Mouse (Mus musculus) CH12.LX (cell line): ENCODE data around the gene Maco1. TPM values are rescaled to one million over a fixed set of nuclear protein-coding genes. Genes with fewer than 3 reads are reported as not detected.

Experiments
- DNase-seq: peaks from one replicate; pipeline ENCODE4 v3.0.0-alpha.2; 2013; ENCODE audit errors: extremely low read depth
- H3K27ac ChIP-seq: 2 replicates; pipeline ENCODE4 v1.5.1; 2012; ENCODE audit warnings: low read depth, mild to moderate bottlenecking, control low read depth, moderate library complexity; ENCODE audit not compliant: insufficient read depth
- H3K27me3 ChIP-seq: replicated peaks from 2 replicates; pipeline ENCODE3; 2012; ENCODE audit warnings: inconsistent platforms
- H3K36me3 ChIP-seq, 2 experiments: replicated peaks in 1 of 2; 2 replicates each; pipeline versions ENCODE3 to v1.6.1; 2012; ENCODE audit warnings: inconsistent platforms in 1 of 2, low read length in 1 of 2, mild to moderate bottlenecking in 1 of 2, mixed read lengths in 1 of 2, moderate library complexity in 1 of 2; ENCODE audit not compliant: control insufficient read depth in 1 of 2, insufficient read depth in 1 of 2
- H3K4me1 ChIP-seq, 2 experiments: 2 replicates each; pipeline ENCODE4 v1.6.1; 2012; ENCODE audit warnings: inconsistent platforms in 1 of 2, moderate library complexity in 1 of 2; ENCODE audit not compliant: insufficient read depth in 2 of 2, control insufficient read depth in 1 of 2
- H3K4me2 ChIP-seq: 2 replicates; pipeline ENCODE4 v1.6.1; 2012; ENCODE audit warnings: low read depth, mild to moderate bottlenecking, control low read depth; ENCODE audit not compliant: poor library complexity, insufficient read depth, severe bottlenecking
- H3K4me3 ChIP-seq, 3 experiments: fragments of 150-350 bp in 1 of 3; sonication (generic) in 1 of 3; replicated peaks in 1 of 3; 2 replicates each; pipeline versions ENCODE3 to v1.5.1; 2011 to 2012; ENCODE audit warnings: low read depth in 2 of 3, low read length in 2 of 3, mild to moderate bottlenecking in 2 of 3, moderate library complexity in 2 of 3, control low read depth in 1 of 3, improper control_type of control experiment in 1 of 3, inconsistent platforms in 1 of 3, mixed read lengths in 1 of 3; ENCODE audit not compliant: poor library complexity in 1 of 3
- H3K79me2 ChIP-seq: replicated peaks from 2 replicates; pipeline ENCODE4 v1.6.1; 2012; ENCODE audit warnings: mild to moderate bottlenecking, moderate library complexity; ENCODE audit not compliant: control insufficient read depth, poor library complexity, insufficient read depth, severe bottlenecking; ENCODE audit errors: extremely low read depth
- H3K9ac ChIP-seq: 2 replicates; pipeline ENCODE4 v1.6.1; 2012; ENCODE audit warnings: low read depth, mild to moderate bottlenecking, control low read depth, moderate library complexity; ENCODE audit not compliant: insufficient read depth
- H3K9me3 ChIP-seq: replicated peaks from 2 replicates; pipeline ENCODE3; 2012; ENCODE audit warnings: low read length, inconsistent platforms, mixed read lengths
- BHLHE40 ChIP-seq: IDR thresholded peaks from 2 replicates; pipeline ENCODE4 v1.6.1; 2011; ENCODE audit warnings: mild to moderate bottlenecking, low read depth, low read length, improper control_type of control experiment
- E2F4 ChIP-seq: IDR thresholded peaks from 2 replicates; pipeline ENCODE4 v1.6.1; 2011; ENCODE audit warnings: low read depth, low read length, improper control_type of control experiment; ENCODE audit not compliant: insufficient replicate concordance
- EP300 ChIP-seq: IDR thresholded peaks from 2 replicates; pipeline ENCODE4 v1.6.1; 2011; ENCODE audit warnings: low read length, improper control_type of control experiment
- ETS1 ChIP-seq: conservative IDR thresholded peaks from 2 replicates; pipeline ENCODE4 v1.6.1; 2012; ENCODE audit warnings: low read depth, mild to moderate bottlenecking, inconsistent platforms, low read length, improper control_type of control experiment, moderate library complexity
- HCFC1 ChIP-seq: IDR thresholded peaks from 2 replicates; pipeline ENCODE4 v1.6.1; 2012; ENCODE audit warnings: low read depth, mild to moderate bottlenecking, inconsistent platforms, low read length, improper control_type of control experiment
- IRF4 ChIP-seq: IDR thresholded peaks from 2 replicates; pipeline ENCODE4 v1.6.1; 2014; ENCODE audit warnings: low read depth, mild to moderate bottlenecking, inconsistent platforms, low read length, improper control_type of control experiment
- JUN ChIP-seq: IDR thresholded peaks from 2 replicates; pipeline ENCODE4 v1.6.1; 2011; ENCODE audit warnings: low read depth, mild to moderate bottlenecking, low read length, improper control_type of control experiment, moderate library complexity; ENCODE audit not compliant: insufficient read depth
- KAT2A ChIP-seq: IDR thresholded peaks from 2 replicates; pipeline ENCODE4 v1.6.1; 2012; ENCODE audit warnings: low read length, improper control_type of control experiment, inconsistent platforms; ENCODE audit not compliant: insufficient replicate concordance
- MAX ChIP-seq: IDR thresholded peaks from 2 replicates; pipeline ENCODE4 v1.6.1; 2011; ENCODE audit warnings: low read length, improper control_type of control experiment
- MAZ ChIP-seq: IDR thresholded peaks from 2 replicates; pipeline ENCODE4 v1.6.1; 2012; ENCODE audit warnings: low read depth, mild to moderate bottlenecking, inconsistent platforms, low read length, improper control_type of control experiment, moderate library complexity
- MEF2A ChIP-seq: IDR thresholded peaks from 2 replicates; pipeline ENCODE4 v1.6.1; 2014; ENCODE audit warnings: low read depth, mild to moderate bottlenecking, inconsistent platforms, low read length, improper control_type of control experiment, borderline replicate concordance
- MXI1 ChIP-seq: IDR thresholded peaks from 2 replicates; pipeline ENCODE4 v1.6.1; 2011; ENCODE audit warnings: mild to moderate bottlenecking, low read depth, low read length, improper control_type of control experiment
- MYC ChIP-seq: IDR thresholded peaks from 2 replicates; pipeline ENCODE4 v1.6.1; 2011; ENCODE audit warnings: low read depth, mild to moderate bottlenecking, improper control_type of control experiment, low read length
- NRF1 ChIP-seq: IDR thresholded peaks from 2 replicates; pipeline ENCODE4 v1.6.1; 2014; ENCODE audit warnings: low read depth, mild to moderate bottlenecking, inconsistent platforms, low read length, improper control_type of control experiment, moderate library complexity
- POLR2A ChIP-seq: IDR thresholded peaks from 2 replicates; pipeline ENCODE4 v1.6.1; 2011; ENCODE audit warnings: low read depth, mild to moderate bottlenecking, improper control_type of control experiment, low read length
- POLR2AphosphoS2 ChIP-seq: IDR thresholded peaks from 2 replicates; pipeline ENCODE4 v1.6.1; 2011; ENCODE audit warnings: low read depth, low read length, improper control_type of control experiment
- RAD21 ChIP-seq: IDR thresholded peaks from 2 replicates; pipeline ENCODE4 v1.6.1; 2011; ENCODE audit warnings: low read depth, mild to moderate bottlenecking, low read length, improper control_type of control experiment, moderate library complexity
- SMC3 ChIP-seq: IDR thresholded peaks from 2 replicates; pipeline ENCODE4 v1.6.1; 2011; ENCODE audit warnings: low read depth, low read length, improper control_type of control experiment
- TBP ChIP-seq: conservative IDR thresholded peaks from 2 replicates; pipeline ENCODE4 v1.6.1; 2011; ENCODE audit warnings: low read depth, low read length, improper control_type of control experiment
- TCF12 ChIP-seq: IDR thresholded peaks from 2 replicates; pipeline ENCODE4 v1.6.1; 2014; ENCODE audit warnings: low read depth, mild to moderate bottlenecking, inconsistent platforms, low read length, improper control_type of control experiment
- UBTF ChIP-seq: IDR thresholded peaks from 2 replicates; pipeline ENCODE4 v1.6.1; 2012; ENCODE audit warnings: low read depth, mild to moderate bottlenecking, inconsistent platforms, low read length, improper control_type of control experiment, moderate library complexity
- ZC3H11A ChIP-seq: IDR thresholded peaks from 2 replicates; pipeline ENCODE4 v1.6.1; 2012; ENCODE audit warnings: low read depth, mild to moderate bottlenecking, inconsistent platforms, low read length, improper control_type of control experiment
- ZNF384 ChIP-seq: IDR thresholded peaks from 2 replicates; pipeline ENCODE4 v1.6.1; 2012; ENCODE audit warnings: low read depth, low read length, improper control_type of control experiment, inconsistent platforms
- dilution Hi-C: fragments of 300-500 bp; cut with MboI; formaldehyde crosslinking; loops from 2 replicates; pipeline ENCODE4 v1.14.3; 2020; ENCODE audit warnings: low sequenced_read_pairs; ENCODE audit not compliant: extremely low pct_unique_long_range_greater_than_20kb, extremely low pct_ligation_motif_present
- in situ Hi-C: fragments of 300-500 bp; cut with MboI; formaldehyde crosslinking; loops from 3 replicates; pipeline ENCODE4 v1.14.3; 2019; ENCODE audit warnings: low sequenced_read_pairs, low pct_ligation_motif_present, low pct_unique_long_range_greater_than_20kb, mixed read lengths
- polyA plus RNA-seq: library from polyadenylated mRNA; unstranded; fragments of >175 nt; gene quantifications from 2 replicates; pipeline ENCODE4 v1.2.1, GENCODE M21; 2012; ENCODE audit warnings: low read depth; ENCODE audit not compliant: insufficient read length
- total RNA-seq, 2 experiments: library from RNA; depleted of rRNA; stranded (reverse); fragments of 300-350 nt in 1 of 2; fragments of >200 nt in 1 of 2; gene quantifications; 2 replicates each; pipeline ENCODE4 v1.2.3; 2012 to 2014

Gene Maco1
- total and polyA plus RNA-seq, 3 experiments, result 15.8 to 19.8 (median 17.3) TPM

DNA sequence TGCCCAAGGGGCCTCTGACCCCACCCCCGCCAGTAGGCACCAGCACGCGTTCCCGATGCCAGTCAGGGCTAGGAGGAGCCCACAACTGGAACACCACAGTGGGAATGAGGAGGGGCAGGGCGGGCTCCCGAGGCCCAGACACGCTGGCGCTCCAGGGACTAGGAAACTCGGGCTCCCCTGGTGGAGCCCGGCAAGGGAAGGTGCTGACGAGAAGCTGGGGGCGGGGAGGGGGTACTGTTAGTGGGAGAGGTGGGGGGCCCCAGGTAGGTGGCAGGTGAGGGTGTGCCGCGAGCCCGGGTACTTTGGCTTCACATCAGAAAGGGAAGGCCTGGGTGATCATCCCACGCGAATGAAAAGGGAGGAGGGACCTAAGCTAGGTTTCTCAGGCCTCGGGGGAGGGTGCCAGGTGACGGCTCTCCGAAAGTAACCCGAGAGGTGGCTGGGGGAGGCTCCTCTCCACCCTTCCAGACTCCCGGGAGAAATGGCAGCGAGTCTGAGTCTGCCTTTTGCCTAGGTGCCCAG is 86.2 kb downstream of the Maco1 start:
- H3K36me3 ChIP-seq, result no peaks in the 10 kb centered on the region
- in situ Hi-C loops, result no loop called here
- no peaks in the 10 kb centered on the region for H3K9me3 ChIP-seq
- no peak for DNase-seq
- TF ChIP-seq MAX, result no peak
- TF ChIP-seq TBP, result no peak
- TF ChIP-seq HCFC1, result no peak
- no peak for TF ChIP-seq POLR2A
- no peak for TF ChIP-seq EP300
- no peak for TF ChIP-seq E2F4
- no peak for TF ChIP-seq MXI1
- no peak for TF ChIP-seq MEF2A
- TF ChIP-seq TCF12, result no peak
- TF ChIP-seq JUN, result no peak
- no peak for TF ChIP-seq ZC3H11A
- dilution Hi-C loops, result no loop called here
- no peaks in the 10 kb centered on the region for H3K79me2 ChIP-seq
- no peak overlapping the region for H3K27ac ChIP-seq
- peaks cover 48% of the 10 kb centered on the region for H3K27me3 ChIP-seq
- peak overlapping the region; percentile 44 to 63 (median 60) for H3K4me3 ChIP-seq
- H3K4me2 ChIP-seq, result peak overlapping the region; percentile 85
- peaks cover 10 to 38% of the 10 kb centered on the region in 2 experiments for H3K4me1 ChIP-seq
- H3K9ac ChIP-seq, result peak overlapping the region; percentile 56; the same call in 1 of the 2 replicates

DNA sequence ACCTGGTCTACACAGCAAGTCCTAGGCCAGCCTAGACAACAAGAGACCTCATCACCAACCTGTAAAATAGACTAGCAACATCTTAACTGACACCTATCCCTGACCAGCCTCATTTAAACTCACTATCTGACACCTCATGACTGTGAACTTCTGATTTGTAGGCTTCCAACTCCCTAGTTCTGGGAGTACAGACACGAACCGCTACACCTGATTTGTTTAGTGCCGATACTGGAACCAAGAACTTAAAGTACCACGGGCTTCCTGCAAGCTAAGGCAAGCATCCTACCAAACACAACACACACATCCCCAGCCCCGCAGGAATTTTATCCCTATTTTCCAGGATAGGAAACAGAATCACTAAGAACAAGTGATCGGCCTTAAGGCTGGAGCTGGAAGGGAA is 86.9 kb downstream of the Maco1 start:
- DNase-seq, result no peak
- in situ Hi-C loops, result no loop called here
- Histone ChIP-seq H3K4me3 (no peak overlapping the region), H3K27me3 (peaks cover 44% of the 10 kb centered on the region), H3K4me1 (peaks cover 10 to 38% of the 10 kb centered on the region in 2 experiments), H3K36me3 (no peaks in the 10 kb centered on the region), H3K9ac (no peak overlapping the region), H3K79me2 (no peaks in the 10 kb centered on the region), H3K27ac (no peak overlapping the region), H3K9me3 (no peaks in the 10 kb centered on the region), H3K4me2 (no peak overlapping the region)
- dilution Hi-C loops, result no loop called here
- no peak for TF ChIP-seq NRF1
- TF ChIP-seq IRF4, result no peak
- no peak for TF ChIP-seq POLR2AphosphoS2
- TF ChIP-seq BHLHE40, result no peak
- TF ChIP-seq MYC, result no peak
- TF ChIP-seq UBTF, result no peak
- no peak for TF ChIP-seq HCFC1
- TF ChIP-seq ZNF384, result no peak
- TF ChIP-seq TCF12, result no peak
- TF ChIP-seq KAT2A, result no peak
- TF ChIP-seq ZC3H11A, result no peak
- no peak for TF ChIP-seq ETS1
- TF ChIP-seq MEF2A, result no peak
- no peak for TF ChIP-seq RAD21
- TF ChIP-seq MXI1, result no peak
- no peak for TF ChIP-seq SMC3
- no peak for TF ChIP-seq EP300
- TF ChIP-seq TBP, result no peak
- no peak for TF ChIP-seq E2F4
- TF ChIP-seq MAZ, result no peak
